Mouse (Mus musculus): ENCODE results near the gene Chkb. TPM values are rescaled to one million over a fixed set of nuclear protein-coding genes. Genes with fewer than 3 reads are reported as not detected.
"Not testable (repeated sequence)": the region's sequence is repeated elsewhere in the genome, so short reads cannot be mapped to it uniquely, and the experiment has no call there.

Chkb gene
- polyA plus RNA-seq, 1 experiment from 2014 or later, result 44.7 TPM

- H3K4me2 ChIP-seq (ENCODE audit: low read depth, low read length), result no peak overlapping the region
- no peaks in the 10 kb centered on the region for H3K9me3 ChIP-seq (ENCODE audit: control insufficient read depth, low read length)
- no peak for ATAC-seq (ENCODE audit: low read depth)
- H3K27me3 ChIP-seq (replicated peaks; ENCODE audit: control insufficient read depth, insufficient read depth, low read length), result no peaks in the 10 kb centered on the region
- peaks cover 4% of the 10 kb centered on the region for H3K4me1 ChIP-seq (ENCODE audit: control insufficient read depth, insufficient read depth, low read length)
- H3K4me3 ChIP-seq (ENCODE audit: low read depth, low read length), result no peak overlapping the region
- 58% methylated on average over 3 of the region's 3 CpGs for WGBS
- DNase-seq (ENCODE audit: low spot score), result no peak
- H3K9ac ChIP-seq (ENCODE audit: low read depth, low read length), result no peak overlapping the region
- H3K27ac ChIP-seq (replicated peaks; ENCODE audit: low read depth, low read length), result no peak overlapping the region
- H3K36me3 ChIP-seq (ENCODE audit: control insufficient read depth, insufficient read depth, low read length), result no peaks in the 10 kb centered on the region
Measured at GRCm38 (mm10) chr15:89434136-89434535, 4.4 kb upstream of the Chkb start.

GRCm38 (mm10) chr15:89432946-89433345 lies 3.2 kb upstream of the Chkb start:
- H3K27me3 ChIP-seq (replicated peaks; ENCODE audit: control insufficient read depth, insufficient read depth, low read length), result no peaks in the 10 kb centered on the region
- no peak for ATAC-seq (ENCODE audit: low read depth)
- no peaks in the 10 kb centered on the region for H3K9me3 ChIP-seq (ENCODE audit: control insufficient read depth, low read length)
- H3K9ac ChIP-seq (ENCODE audit: low read depth, low read length), result no peak overlapping the region
- H3K36me3 ChIP-seq (ENCODE audit: control insufficient read depth, insufficient read depth, low read length), result peaks cover 2% of the 10 kb centered on the region; the same call in 1 of the 2 replicates
- no peak overlapping the region for H3K4me3 ChIP-seq (ENCODE audit: low read depth, low read length)
- H3K27ac ChIP-seq (replicated peaks; ENCODE audit: low read depth, low read length), result no peak overlapping the region
- no peak overlapping the region for H3K4me2 ChIP-seq (ENCODE audit: low read depth, low read length)
- no peak for DNase-seq (ENCODE audit: low spot score)
- WGBS, result 73% methylated on average over 4 of the region's 4 CpGs
- peaks cover 13% of the 10 kb centered on the region for H3K4me1 ChIP-seq (ENCODE audit: control insufficient read depth, insufficient read depth, low read length)

- H3K27me3 ChIP-seq (replicated peaks; ENCODE audit: control insufficient read depth, insufficient read depth, low read length), result no peaks in the 10 kb centered on the region
- H3K9ac ChIP-seq (ENCODE audit: low read depth, low read length), result no peak overlapping the region
- H3K4me3 ChIP-seq (ENCODE audit: low read depth, low read length), result no peak overlapping the region
- H3K9me3 ChIP-seq (ENCODE audit: control insufficient read depth, low read length), result no peaks in the 10 kb centered on the region
- peaks cover 13% of the 10 kb centered on the region for H3K36me3 ChIP-seq (ENCODE audit: control insufficient read depth, insufficient read depth, low read length)
- ATAC-seq (ENCODE audit: low read depth), result no peak
- 89% methylated on average over 6 of the region's 6 CpGs for WGBS
- no peak overlapping the region for H3K27ac ChIP-seq (replicated peaks; ENCODE audit: low read depth, low read length)
- peaks cover 13% of the 10 kb centered on the region for H3K4me1 ChIP-seq (ENCODE audit: control insufficient read depth, insufficient read depth, low read length)
- no peak for DNase-seq (ENCODE audit: low spot score)
- H3K4me2 ChIP-seq (ENCODE audit: low read depth, low read length), result no peak overlapping the region
Measured at GRCm38 (mm10) chr15:89431806-89432205, 2.1 kb upstream of the Chkb start.

- ATAC-seq (ENCODE audit: low read depth) (no peak), DNase-seq (ENCODE audit: low spot score) (no peak)
- peaks cover 13% of the 10 kb centered on the region for H3K4me1 ChIP-seq (ENCODE audit: control insufficient read depth, insufficient read depth, low read length)
- WGBS, result 86% methylated on average over 3 of the region's 3 CpGs
- H3K27ac ChIP-seq (replicated peaks; ENCODE audit: low read depth, low read length), result no peak overlapping the region
- H3K9ac ChIP-seq (ENCODE audit: low read depth, low read length), result no peak overlapping the region
- H3K9me3 ChIP-seq (ENCODE audit: control insufficient read depth, low read length), result no peaks in the 10 kb centered on the region
- no peaks in the 10 kb centered on the region for H3K27me3 ChIP-seq (replicated peaks; ENCODE audit: control insufficient read depth, insufficient read depth, low read length)
- H3K36me3 ChIP-seq (ENCODE audit: control insufficient read depth, insufficient read depth, low read length), result peaks cover 19% of the 10 kb centered on the region
- H3K4me3 ChIP-seq (ENCODE audit: low read depth, low read length), result no peak overlapping the region
- no peak overlapping the region for H3K4me2 ChIP-seq (ENCODE audit: low read depth, low read length)
Measured at GRCm38 (mm10) chr15:89431271-89431670, 1.6 kb upstream of the Chkb start.

- not testable (repeated sequence) for ATAC-seq (ENCODE audit: low read depth); H3K9me3 ChIP-seq (ENCODE audit: control insufficient read depth, low read length); DNase-seq (ENCODE audit: low spot score); H3K27me3 ChIP-seq (replicated peaks; ENCODE audit: control insufficient read depth, insufficient read depth, low read length); H3K4me2 ChIP-seq (ENCODE audit: low read depth, low read length); H3K27ac ChIP-seq (replicated peaks; ENCODE audit: low read depth, low read length); H3K4me3 ChIP-seq (ENCODE audit: low read depth, low read length); H3K9ac ChIP-seq (ENCODE audit: low read depth, low read length)
- H3K36me3 ChIP-seq (ENCODE audit: control insufficient read depth, insufficient read depth, low read length), result peaks cover 24% of the 10 kb centered on the region
- WGBS, result 98% methylated on average over 6 of the region's 9 CpGs
- peaks cover 13% of the 10 kb centered on the region for H3K4me1 ChIP-seq (ENCODE audit: control insufficient read depth, insufficient read depth, low read length)
Measured at GRCm38 (mm10) chr15:89430771-89431170, 1.1 kb upstream of the Chkb start.

- H3K27ac ChIP-seq (replicated peaks; ENCODE audit: low read depth, low read length), result peak overlapping the region; percentile 95
- H3K9ac ChIP-seq (ENCODE audit: low read depth, low read length), result peak overlapping the region; percentile 80; the same call in 1 of the 2 replicates
- H3K4me1 ChIP-seq (ENCODE audit: control insufficient read depth, insufficient read depth, low read length), result peaks cover 13% of the 10 kb centered on the region
- H3K4me3 ChIP-seq (ENCODE audit: low read depth, low read length), result peak overlapping the region; percentile 70
- H3K4me2 ChIP-seq (ENCODE audit: low read depth, low read length), result peak overlapping the region; percentile 80
- ATAC-seq (ENCODE audit: low read depth) (no peak), DNase-seq (ENCODE audit: low spot score) (no peak)
- peaks cover 27% of the 10 kb centered on the region for H3K36me3 ChIP-seq (ENCODE audit: control insufficient read depth, insufficient read depth, low read length)
- no peaks in the 10 kb centered on the region for H3K9me3 ChIP-seq (ENCODE audit: control insufficient read depth, low read length)
- 41% methylated on average over 6 of the region's 6 CpGs for WGBS
- no peaks in the 10 kb centered on the region for H3K27me3 ChIP-seq (replicated peaks; ENCODE audit: control insufficient read depth, insufficient read depth, low read length)
Measured at GRCm38 (mm10) chr15:89430341-89430740, 633 bp upstream of the Chkb start.

GRCm38 (mm10) chr15:89428821-89429351 lies 822 bp downstream of the Chkb start:
- peaks cover 27% of the 10 kb centered on the region for H3K36me3 ChIP-seq (ENCODE audit: control insufficient read depth, insufficient read depth, low read length)
- H3K4me2 ChIP-seq (ENCODE audit: low read depth, low read length), result peak overlapping the region; percentile 80
- no peaks in the 10 kb centered on the region for H3K27me3 ChIP-seq (replicated peaks; ENCODE audit: control insufficient read depth, insufficient read depth, low read length)
- no peaks in the 10 kb centered on the region for H3K9me3 ChIP-seq (ENCODE audit: control insufficient read depth, low read length)
- peak overlapping the region; percentile 95; the same call in 1 of the 2 replicates for H3K27ac ChIP-seq (replicated peaks; ENCODE audit: low read depth, low read length)
- 5% methylated on average over 16 of the region's 22 CpGs for WGBS
- ATAC-seq (ENCODE audit: low read depth) (no peak), DNase-seq (ENCODE audit: low spot score) (no peak)
- peaks cover 13% of the 10 kb centered on the region for H3K4me1 ChIP-seq (ENCODE audit: control insufficient read depth, insufficient read depth, low read length)
- H3K4me3 ChIP-seq (ENCODE audit: low read depth, low read length), result peak overlapping the region; percentile 70
- peak overlapping the region; percentile 80 for H3K9ac ChIP-seq (ENCODE audit: low read depth, low read length)

GRCm38 (mm10) chr15:89428136-89428790 lies 1.4 kb downstream of the Chkb start:
- Histone ChIP-seq H3K27me3 (replicated peaks; ENCODE audit: control insufficient read depth, insufficient read depth, low read length) (no peaks in the 10 kb centered on the region), H3K27ac (replicated peaks; ENCODE audit: low read depth, low read length) (no peak overlapping the region), H3K9me3 (ENCODE audit: control insufficient read depth, low read length) (no peaks in the 10 kb centered on the region), H3K36me3 (ENCODE audit: control insufficient read depth, insufficient read depth, low read length) (peaks cover 27% of the 10 kb centered on the region), H3K9ac (ENCODE audit: low read depth, low read length) (peak overlapping the region; percentile 80), H3K4me1 (ENCODE audit: control insufficient read depth, insufficient read depth, low read length) (peaks cover 13% of the 10 kb centered on the region), H3K4me2 (ENCODE audit: low read depth, low read length) (peak overlapping the region; percentile 80), H3K4me3 (ENCODE audit: low read depth, low read length) (peak overlapping the region; percentile 70)
- ATAC-seq (ENCODE audit: low read depth), result no peak
- DNase-seq (ENCODE audit: low spot score), result no peak
- WGBS, result 84% methylated on average over 19 of the region's 19 CpGs

- ATAC-seq (ENCODE audit: low read depth) (no peak), DNase-seq (ENCODE audit: low spot score) (no peak)
- Histone ChIP-seq H3K4me1 (ENCODE audit: control insufficient read depth, insufficient read depth, low read length) (peaks cover 13% of the 10 kb centered on the region), H3K9me3 (ENCODE audit: control insufficient read depth, low read length) (no peaks in the 10 kb centered on the region), H3K27me3 (replicated peaks; ENCODE audit: control insufficient read depth, insufficient read depth, low read length) (no peaks in the 10 kb centered on the region), H3K4me2 (ENCODE audit: low read depth, low read length) (no peak overlapping the region), H3K4me3 (ENCODE audit: low read depth, low read length) (no peak overlapping the region), H3K27ac (replicated peaks; ENCODE audit: low read depth, low read length) (no peak overlapping the region), H3K36me3 (ENCODE audit: control insufficient read depth, insufficient read depth, low read length) (peaks cover 27% of the 10 kb centered on the region), H3K9ac (ENCODE audit: low read depth, low read length) (no peak overlapping the region)
- WGBS, result 96% methylated on average over 10 of the region's 10 CpGs
Measured at GRCm38 (mm10) chr15:89426716-89427115, 3.0 kb downstream of the Chkb start.

Measured in embryonic facial prominence, embryonic 14.5 days (tissue).